Mouse (Mus musculus): ENCODE measurements around the gene Osgepl1.

- TF ChIP-seq TCF12 (IDR thresholded peaks at IDR 0.05; ENCODE audit: insufficient read depth, poor library complexity, severe bottlenecking) (no peak), POLR2AphosphoS2 (IDR thresholded peaks at IDR 0.05; ENCODE audit: insufficient read length, low read depth) (no peak), MAX (IDR thresholded peaks at IDR 0.05; ENCODE audit: low read depth) (no peak), POLR2A (IDR thresholded peaks at IDR 0.05; ENCODE audit: insufficient read length, low read depth) (no peak), MYOG (IDR thresholded peaks at IDR 0.05; ENCODE audit: control insufficient read depth in 1 of 3, insufficient read depth in 1 of 3, insufficient read length in 2 of 3, low read depth in 2 of 3) (no peak), CEBPB (IDR thresholded peaks at IDR 0.05; ENCODE audit: insufficient read depth, poor library complexity, severe bottlenecking) (no peak), E2F4 (IDR thresholded peaks at IDR 0.05; ENCODE audit: insufficient read depth) (no peak), MYOD1 (IDR thresholded peaks at IDR 0.05; ENCODE audit: control insufficient read depth in 1 of 3, insufficient read length in 2 of 3, low read depth in 2 of 3) (no peak), USF1 (IDR thresholded peaks at IDR 0.05; ENCODE audit: low read depth) (no peak), SRF (IDR thresholded peaks at IDR 0.05; ENCODE audit: control insufficient read depth, insufficient read length, low read depth) (no peak), TCF3 (IDR thresholded peaks at IDR 0.05; ENCODE audit: insufficient read length, low read depth) (no peak), REST (IDR thresholded peaks at IDR 0.05; ENCODE audit: insufficient read depth, insufficient read length) (no peak)
Observed at GRCm38 (mm10) chr1:53272646-53273045, 40.8 kb upstream of the Osgepl1 start.
